Mouse (Mus musculus) cortical plate, adult 2 months (tissue): ENCODE data around the gene Gcc2.

Source experiments
- CTCF ChIP-seq: fragments of 200-500 bp; IDR thresholded peaks from 2 replicates; pipeline ENCODE4 v1.5.1; 2011; ENCODE audit warnings: mild to moderate bottlenecking, control low read depth, low read length; ENCODE audit not compliant: insufficient read depth; ENCODE audit errors: extremely low read depth
- POLR2A ChIP-seq: fragments of 200-500 bp; IDR thresholded peaks from 2 replicates; pipeline ENCODE4 v1.6.1; 2011; ENCODE audit warnings: mild to moderate bottlenecking, low read length, control low read depth; ENCODE audit not compliant: insufficient read depth; ENCODE audit errors: extremely low read depth

- no peak for TF ChIP-seq CTCF
- TF ChIP-seq POLR2A = no peak
These were observed 67.2 kb downstream of the Gcc2 start for GRCm38 (mm10) chr10:58322361-58323027.
